Mouse (Mus musculus): ENCODE data around the gene Dnah8.
A peak's percentile ranks its signal among the peaks of the same experiment; 100 is the strongest.

- no peak for TF ChIP-seq POLR2A (IDR thresholded peaks at IDR 0.05; ENCODE audit: borderline replicate concordance, extremely low read depth, insufficient read depth, insufficient read length, poor library complexity, severe bottlenecking)
- peak; percentile 12; the same call in 1 of the 2 replicates for TF ChIP-seq CTCF (IDR thresholded peaks at IDR 0.05; ENCODE audit: borderline replicate concordance, extremely low read depth, insufficient read depth, insufficient read length)
Measured at GRCm38 (mm10) chr17:30852345-30852744, 228.2 kb downstream of the Dnah8 start.
